Comparison of ENCODE assay signal across 13 mouse cellular contexts in the genomic region with DNA sequence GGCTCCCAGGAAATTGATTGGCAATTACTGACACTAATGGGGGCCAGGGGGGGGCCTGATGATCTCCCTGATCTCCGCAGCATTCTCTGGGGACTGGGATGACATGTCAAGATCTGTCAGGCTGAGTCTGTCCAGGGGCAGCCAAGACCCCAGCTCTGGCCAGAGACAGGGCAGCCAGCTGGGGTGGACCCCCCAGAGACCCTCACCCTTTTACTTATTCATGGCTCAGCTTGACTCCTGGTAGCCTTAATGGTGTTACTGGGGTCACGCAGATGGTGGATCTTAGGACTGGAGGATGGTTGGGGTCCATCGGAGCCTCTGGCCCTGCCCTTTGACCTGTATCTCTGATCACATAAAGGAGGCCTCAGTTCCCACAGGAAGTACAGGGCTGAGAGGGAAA.
"Had no signal": no experiment of that assay in that cellular context is flagged by ENCODE, and none has a peak within 500 bp of the region (broad histone marks: within the 10 kb centered on the region; RNA-seq: fewer than 3 reads in every experiment).

No protein-coding gene starts in this region.

- ATAC-seq: lung, postnatal 0 days had no signal

- H3K4me3 ChIP-seq: limb, embryonic 12.5 days had no signal

- H3K27ac ChIP-seq: kidney, postnatal 0 days; limb, embryonic 12.5 days; liver, embryonic 14.5 days; stomach, postnatal 0 days had no signal

- H3K27me3 ChIP-seq: limb, embryonic 12.5 days had no signal

- H3K9me3 ChIP-seq: limb, embryonic 12.5 days had no signal

- H3K36me3 ChIP-seq: limb, embryonic 12.5 days had no signal

- DNase-seq: kidney, adult 11 months; kidney, adult 9 months; kidney, postnatal 36 days; layer of hippocampus, adult 9-11 months; layer of hippocampus, postnatal 36 days; liver; lung, adult 18-20 months; lung, postnatal 36 days had no signal

- H3K4me2 ChIP-seq: limb, embryonic 12.5 days had no signal

- H3K9ac ChIP-seq: limb, embryonic 12.5 days; liver, embryonic 14.5 days had no signal
